Mouse (Mus musculus) cerebellum, adult 2 months (tissue): ENCODE data around the gene Med13l. TPM values are rescaled to one million over a fixed set of nuclear protein-coding genes. Genes with fewer than 3 reads are reported as not detected.

Experiments
- DNase-seq, 2 experiments: peaks; one replicate each; pipeline ENCODE4 v3.0.0; 2021
- H3K27ac ChIP-seq: fragments of 200-500 bp; 2 replicates; pipeline ENCODE4 v1.5.1; 2012; ENCODE audit warnings: low read length, control low read depth, inconsistent platforms; ENCODE audit not compliant: insufficient read depth
- H3K27me3 ChIP-seq: fragments of 200-500 bp; 2 replicates; pipeline ENCODE4 v1.6.1; 2012; ENCODE audit warnings: inconsistent platforms, mild to moderate bottlenecking, low read length, moderate library complexity; ENCODE audit not compliant: control insufficient read depth, insufficient read depth
- H3K4me1 ChIP-seq: fragments of 200-500 bp; 2 replicates; pipeline ENCODE4 v1.6.1; 2011; ENCODE audit warnings: low read length; ENCODE audit not compliant: control insufficient read depth, insufficient read depth
- H3K4me3 ChIP-seq: fragments of 200-500 bp; replicated peaks from 2 replicates; pipeline ENCODE3; 2011; ENCODE audit warnings: mild to moderate bottlenecking, low read depth, low read length, control low read depth; ENCODE audit not compliant: insufficient read depth
- CTCF ChIP-seq: fragments of 200-500 bp; IDR thresholded peaks from 2 replicates; pipeline ENCODE4 v1.5.1; 2011; ENCODE audit warnings: low read depth, mild to moderate bottlenecking, control low read depth, low read length, moderate library complexity, borderline replicate concordance; ENCODE audit not compliant: insufficient read depth
- POLR2A ChIP-seq: fragments of 200-500 bp; IDR thresholded peaks from 2 replicates; pipeline ENCODE4 v1.6.1; 2011; ENCODE audit warnings: low read length, control low read depth, borderline replicate concordance; ENCODE audit not compliant: insufficient read depth
- WGBS: fragments of 180-500 bp; shearing (Covaris S2); methylation state at CpG from one replicate; pipeline ENCODE4 v1.1.7; 2018; 5-methylcytosine and 5-hydroxymethylcytosine counted together
- polyA plus RNA-seq: library from polyadenylated mRNA; depleted of rRNA; stranded (reverse); fragments of >200 nt; gene quantifications from 2 replicates; pipeline ENCODE4 v1.2.3, GENCODE M21; 2012

The Med13l gene
- polyA plus RNA-seq, 1 experiment, result 22.7 TPM

DNA sequence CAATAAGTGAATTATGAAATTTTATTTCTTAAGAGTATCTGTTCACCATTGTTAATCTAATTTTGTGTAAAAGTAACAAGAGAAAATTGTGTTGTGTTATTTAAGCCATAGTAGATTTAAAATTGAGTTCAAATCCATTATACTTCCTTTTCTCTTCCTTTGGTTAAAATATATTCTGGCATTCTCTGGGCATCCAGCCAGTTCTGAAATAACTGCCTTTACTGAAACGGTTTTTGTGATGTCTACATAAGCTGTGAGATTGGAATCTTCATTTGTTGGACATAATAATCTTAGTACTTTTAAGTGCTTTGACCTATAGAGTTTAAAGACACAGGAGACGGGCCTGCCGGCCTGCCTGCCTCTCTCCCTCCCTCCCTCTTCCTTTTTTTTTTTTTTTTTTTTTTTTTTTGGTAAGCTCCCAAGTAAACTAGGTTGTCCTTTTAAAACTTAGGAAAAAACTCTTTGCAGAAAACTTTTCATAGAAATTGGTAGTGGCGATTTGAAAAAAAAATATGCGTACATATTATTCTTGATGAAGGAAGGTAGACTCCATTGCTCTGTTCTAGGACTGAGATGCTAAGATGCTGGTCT, 78.7 kb downstream of the Med13l start:
- H3K27ac ChIP-seq, result no peak overlapping the region
- no peak for TF ChIP-seq CTCF
- TF ChIP-seq POLR2A, result no peak
- H3K4me1 ChIP-seq, result peaks cover 31% of the 10 kb centered on the region
- H3K27me3 ChIP-seq, result no peaks in the 10 kb centered on the region
- no peak overlapping the region for H3K4me3 ChIP-seq
- no peak for DNase-seq
- 49% methylated on average over 5 of the region's 5 CpGs for WGBS

DNA sequence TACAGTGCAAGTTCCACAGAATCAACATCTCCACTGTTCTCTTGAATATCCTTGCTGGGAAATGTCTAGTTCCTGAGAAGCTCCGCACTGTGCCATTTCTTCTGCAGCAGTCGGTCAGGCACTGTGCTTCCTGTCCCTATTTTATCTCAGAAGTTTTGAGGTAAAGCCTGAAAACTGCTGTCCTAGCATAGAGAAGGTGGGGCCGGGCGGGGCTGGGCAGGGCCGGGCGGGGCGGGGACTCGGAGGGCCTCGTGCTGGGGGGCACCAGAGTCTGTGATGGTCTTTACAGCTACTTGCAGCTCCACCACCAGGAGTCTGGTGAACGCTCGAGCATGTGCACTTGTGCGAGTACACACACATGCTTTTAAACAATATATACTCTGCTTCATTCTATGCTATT, 83.6 kb downstream of the Med13l start:
- 81% methylated on average over 12 of the region's 12 CpGs for WGBS
- Histone ChIP-seq H3K27me3 (no peaks in the 10 kb centered on the region), H3K4me3 (no peak overlapping the region), H3K27ac (no peak overlapping the region), H3K4me1 (peaks cover 32% of the 10 kb centered on the region)
- no peak for DNase-seq
- TF ChIP-seq CTCF (no peak), POLR2A (no peak)

DNA sequence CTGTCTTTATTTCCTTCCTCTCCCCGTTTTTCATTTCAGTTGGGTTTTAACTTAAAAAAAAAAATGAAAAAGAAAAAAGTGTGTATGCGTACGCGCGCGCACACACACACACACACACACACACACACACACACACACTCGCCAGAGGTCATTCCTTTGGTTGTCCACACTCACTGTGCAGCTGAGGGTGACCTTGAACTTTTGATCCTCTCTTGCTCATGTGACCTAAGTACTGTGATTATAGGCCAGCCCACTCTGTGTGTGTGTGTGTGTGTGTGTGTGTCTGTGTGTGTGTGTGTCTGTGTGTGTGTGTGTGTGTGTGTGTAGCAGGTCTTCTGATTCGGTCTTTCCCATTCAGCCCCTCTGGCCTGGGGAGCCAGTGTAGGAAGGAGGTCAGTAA, 84.0 kb downstream of the Med13l start:
- Histone ChIP-seq H3K27me3 (no peaks in the 10 kb centered on the region), H3K4me1 (peaks cover 33% of the 10 kb centered on the region), H3K4me3 (no peak overlapping the region), H3K27ac (no peak overlapping the region)
- 93% methylated on average over 8 of the region's 8 CpGs for WGBS
- TF ChIP-seq CTCF (no peak), POLR2A (no peak)
- DNase-seq, result no peak

DNA sequence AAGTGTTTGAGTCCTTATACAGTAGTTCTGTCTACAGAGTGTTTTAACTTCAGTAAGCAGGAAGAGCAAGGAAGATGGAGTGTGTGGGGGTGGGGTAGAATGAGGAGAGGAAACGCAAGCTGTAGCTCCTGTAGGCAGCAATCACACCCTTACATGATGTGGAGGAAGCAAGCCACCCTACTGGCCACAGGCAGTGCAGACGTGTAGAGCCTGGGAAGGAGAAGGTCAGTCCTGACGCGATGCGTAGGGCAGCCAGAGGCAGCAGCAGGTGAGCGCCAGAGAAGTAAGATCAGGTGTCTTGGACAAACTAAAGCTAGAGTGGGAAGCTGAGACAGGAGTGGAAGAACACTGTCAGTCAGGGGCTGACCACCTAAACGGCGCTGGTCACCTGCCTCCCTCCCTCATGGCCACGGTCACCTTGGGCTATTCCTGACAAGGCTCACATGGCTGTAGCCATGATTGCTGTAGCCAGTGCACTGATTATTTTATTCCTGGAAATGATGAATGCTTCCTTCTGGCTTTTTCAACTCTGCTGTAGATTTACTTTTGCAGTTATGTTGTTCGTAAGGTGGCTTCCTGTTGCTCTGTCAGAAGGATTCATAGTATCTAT, 84.8 kb downstream of the Med13l start:
- TF ChIP-seq POLR2A, result no peak
- TF ChIP-seq CTCF, result no peak
- Histone ChIP-seq H3K4me1 (peaks cover 33% of the 10 kb centered on the region), H3K4me3 (no peak overlapping the region), H3K27ac (no peak overlapping the region), H3K27me3 (no peaks in the 10 kb centered on the region)
- no peak for DNase-seq
- WGBS, result 80% methylated on average over 10 of the region's 10 CpGs

DNA sequence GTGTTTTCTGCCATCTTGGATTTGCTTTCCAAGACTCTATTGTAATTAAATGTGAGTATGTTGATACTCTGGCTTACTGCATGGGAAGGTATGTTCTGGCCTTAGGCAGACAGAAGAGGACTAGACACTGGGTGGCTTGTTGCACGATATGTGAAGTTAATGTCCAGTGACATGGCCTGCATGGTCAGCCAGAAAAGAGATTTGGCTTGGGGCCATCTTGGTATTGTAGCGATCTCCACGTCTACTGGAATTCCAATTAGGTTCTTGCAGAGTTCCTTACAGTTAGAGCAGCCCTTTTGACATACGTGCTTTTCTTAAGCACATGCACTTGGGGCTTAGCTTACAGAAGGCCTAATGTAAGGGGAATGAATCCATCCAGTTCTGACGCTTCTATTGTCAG, 86.4 kb downstream of the Med13l start:
- WGBS, result 26% methylated on average over 5 of the region's 5 CpGs
- TF ChIP-seq POLR2A (no peak), CTCF (no peak)
- peak in 1 of 2 experiments; percentile 43 for DNase-seq

DNA sequence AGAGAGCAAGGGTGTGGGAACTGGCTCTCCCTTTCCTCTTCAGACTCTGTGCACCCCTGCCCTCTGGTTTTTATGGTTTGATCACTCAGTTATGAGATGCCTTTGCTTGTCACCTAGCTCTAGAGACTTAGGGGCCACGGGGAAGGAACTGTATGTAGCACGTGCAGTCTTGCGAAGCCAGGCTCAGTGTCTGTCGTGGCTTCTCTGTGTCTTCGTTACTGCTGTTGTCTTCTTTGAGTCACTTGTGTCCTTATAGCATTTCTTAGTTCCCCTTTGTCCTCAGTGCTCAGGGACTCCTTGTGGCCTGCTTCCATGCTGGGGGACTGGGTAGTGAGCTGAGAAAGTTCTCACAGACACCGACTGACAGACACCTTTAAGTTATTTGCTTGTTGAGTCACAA, 86.9 kb downstream of the Med13l start:
- no peak for DNase-seq
- Histone ChIP-seq H3K4me3 (no peak overlapping the region), H3K4me1 (peaks cover 38% of the 10 kb centered on the region), H3K27ac (no peak overlapping the region), H3K27me3 (no peaks in the 10 kb centered on the region)
- 59% methylated on average over 6 of the region's 6 CpGs for WGBS
- TF ChIP-seq CTCF (no peak), POLR2A (no peak)

More for the DNA sequence above, 86.4 kb downstream of the Med13l start:
- no peak overlapping the region for H3K4me3 ChIP-seq
- H3K4me1 ChIP-seq, result peaks cover 38% of the 10 kb centered on the region
- no peaks in the 10 kb centered on the region for H3K27me3 ChIP-seq
- no peak overlapping the region for H3K27ac ChIP-seq

DNA sequence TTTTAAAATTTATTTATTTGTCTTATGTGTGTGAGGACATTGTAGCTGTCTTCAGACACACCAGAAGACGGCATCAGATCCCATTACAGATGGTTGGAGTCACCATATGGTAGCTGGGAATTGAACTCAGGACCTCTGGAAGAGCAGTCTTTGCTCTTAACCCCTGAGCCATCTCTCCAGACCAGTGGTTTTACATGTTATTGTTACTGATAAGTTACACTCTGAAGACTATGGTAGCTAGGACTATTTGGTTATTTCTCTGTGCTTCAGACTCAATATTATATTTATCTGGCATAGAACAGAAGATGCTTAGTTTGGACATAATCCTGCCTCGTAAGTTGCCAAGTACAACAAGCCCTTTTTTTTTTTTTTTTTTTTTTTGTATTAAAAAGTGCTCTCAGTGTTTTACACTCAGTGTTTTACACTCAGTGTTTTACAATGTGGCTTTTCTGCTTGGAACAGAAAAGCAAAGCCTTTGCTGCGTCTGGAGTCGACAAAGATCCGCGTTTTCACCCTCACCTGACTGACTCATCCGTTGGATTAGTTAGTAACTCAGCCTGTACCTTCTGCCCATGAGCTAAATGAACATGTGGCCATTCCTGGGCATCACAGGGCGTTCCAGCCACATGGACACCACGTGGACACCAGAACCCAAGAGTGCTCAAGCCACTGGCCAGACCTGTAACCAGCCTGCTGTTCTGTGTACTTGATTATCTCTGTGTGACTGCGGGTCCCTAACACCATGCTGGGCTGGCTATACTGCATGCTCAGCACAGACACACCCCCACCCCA, 88.9 kb downstream of the Med13l start:
- TF ChIP-seq CTCF (no peak), POLR2A (no peak)
- 13% methylated on average over 10 of the region's 10 CpGs for WGBS
- Histone ChIP-seq H3K27me3 (no peaks in the 10 kb centered on the region), H3K4me1 (peaks cover 36% of the 10 kb centered on the region), H3K4me3 (no peak overlapping the region), H3K27ac (no peak overlapping the region)
- peak in 1 of 2 experiments; percentile 60 for DNase-seq

DNA sequence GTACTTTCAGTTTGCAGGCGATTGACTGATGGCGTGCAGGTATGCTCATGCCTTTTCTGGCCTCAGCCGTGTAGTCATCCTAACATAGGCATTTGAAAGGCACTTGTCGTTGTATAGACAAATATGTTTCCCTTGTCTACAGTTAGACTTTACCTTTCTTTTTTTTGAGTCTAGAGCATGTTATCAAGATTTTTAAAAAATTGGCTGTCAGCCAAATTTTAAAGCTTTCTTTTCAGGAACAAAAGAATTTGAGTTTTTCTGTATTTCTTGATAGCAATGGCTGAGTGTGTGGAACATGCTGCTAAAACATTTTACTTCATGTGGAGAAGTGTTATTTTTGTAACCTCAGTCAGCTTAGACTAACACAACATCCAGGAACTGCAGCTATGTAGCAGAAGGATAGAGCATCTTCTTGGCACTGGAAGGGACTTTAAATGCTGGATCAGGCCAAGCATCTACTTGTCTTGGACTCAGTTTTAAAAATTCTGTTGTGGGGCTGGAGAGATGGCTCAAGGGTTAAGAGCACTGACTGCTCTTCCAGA, 89.6 kb downstream of the Med13l start:
- peak in 1 of 2 experiments; percentile 25 for DNase-seq
- Histone ChIP-seq H3K4me3 (no peak overlapping the region), H3K27me3 (no peaks in the 10 kb centered on the region), H3K4me1 (peaks cover 39% of the 10 kb centered on the region), H3K27ac (no peak overlapping the region)
- TF ChIP-seq CTCF, result no peak
- WGBS, result 46% methylated on average over 4 of the region's 4 CpGs
